Mouse (Mus musculus): ENCODE data around the gene Mettl8. TPM values are rescaled to one million over a fixed set of nuclear protein-coding genes. Genes with fewer than 3 reads are reported as not detected.

The Mettl8 gene
- not detected in 2 replicates for polyA plus RNA-seq (2012; ENCODE audit: insufficient read depth, insufficient read length, low replicate concordance, missing spikeins)

GRCm38 (mm10) chr2:71055300-71056114 is at the start of gene Mettl8, which contains the start of gene Dcaf17:
TSS of gene Mettl8 (minus strand) at chr2:71055583.
TSS of gene Dcaf17 (plus strand) at chr2:71055328.
- peak within 1 kb of the TSS; percentile 96 for H3K4me3 ChIP-seq (ENCODE audit: insufficient read depth, low read depth, low read length)
- H3K4me1 ChIP-seq (ENCODE audit: control insufficient read depth, insufficient read depth, low read length) = no peaks in the 10 kb centered on the region
- TF ChIP-seq POLR2A (IDR thresholded peaks at IDR 0.05; ENCODE audit: insufficient read depth, low read depth, low read length) (peak; percentile 83), CTCF (IDR thresholded peaks at IDR 0.05; ENCODE audit: insufficient read depth, low read depth, low read length) (no peak)
- under 1% methylated on average over 57 of the region's 57 CpGs for WGBS
- peak within 1 kb of the TSS; percentile 94 for H3K27ac ChIP-seq (ENCODE audit: insufficient read depth, low read depth, low read length)

GRCm38 (mm10) chr2:71104696-71105095 is 49.3 kb upstream of the Mettl8 start:
- TF ChIP-seq CTCF (IDR thresholded peaks at IDR 0.05; ENCODE audit: insufficient read depth, low read depth, low read length) (no peak), POLR2A (IDR thresholded peaks at IDR 0.05; ENCODE audit: insufficient read depth, low read depth, low read length) (no peak)
- Histone ChIP-seq H3K4me3 (ENCODE audit: insufficient read depth, low read depth, low read length) (no peak overlapping the region), H3K27ac (ENCODE audit: insufficient read depth, low read depth, low read length) (no peak overlapping the region), H3K4me1 (ENCODE audit: control insufficient read depth, insufficient read depth, low read length) (no peaks in the 10 kb centered on the region)
- 75% methylated on average over 3 of the region's 3 CpGs for WGBS

GRCm38 (mm10) chr2:71103292-71103680 is 47.9 kb upstream of the Mettl8 start:
- WGBS = 92% methylated on average over 4 of the region's 4 CpGs
- TF ChIP-seq CTCF (IDR thresholded peaks at IDR 0.05; ENCODE audit: insufficient read depth, low read depth, low read length) (no peak), POLR2A (IDR thresholded peaks at IDR 0.05; ENCODE audit: insufficient read depth, low read depth, low read length) (no peak)
- H3K4me1 ChIP-seq (ENCODE audit: control insufficient read depth, insufficient read depth, low read length) = no peaks in the 10 kb centered on the region
- H3K27ac ChIP-seq (ENCODE audit: insufficient read depth, low read depth, low read length) = no peak overlapping the region
- no peak overlapping the region for H3K4me3 ChIP-seq (ENCODE audit: insufficient read depth, low read depth, low read length)

- WGBS = 72% methylated on average over 10 of the region's 10 CpGs
- Histone ChIP-seq H3K4me1 (ENCODE audit: control insufficient read depth, insufficient read depth, low read length) (no peaks in the 10 kb centered on the region), H3K4me3 (ENCODE audit: insufficient read depth, low read depth, low read length) (no peak overlapping the region), H3K27ac (ENCODE audit: insufficient read depth, low read depth, low read length) (no peak overlapping the region)
- no peak for TF ChIP-seq POLR2A (IDR thresholded peaks at IDR 0.05; ENCODE audit: insufficient read depth, low read depth, low read length)
- TF ChIP-seq CTCF (IDR thresholded peaks at IDR 0.05; ENCODE audit: insufficient read depth, low read depth, low read length) = no peak
Observed at GRCm38 (mm10) chr2:71102621-71103291, 47.4 kb upstream of the Mettl8 start.

- Histone ChIP-seq H3K27ac (ENCODE audit: insufficient read depth, low read depth, low read length) (no peak overlapping the region), H3K4me3 (ENCODE audit: insufficient read depth, low read depth, low read length) (no peak overlapping the region), H3K4me1 (ENCODE audit: control insufficient read depth, insufficient read depth, low read length) (no peaks in the 10 kb centered on the region)
- WGBS = 88% methylated on average over 7 of the region's 7 CpGs
- no peak for TF ChIP-seq POLR2A (IDR thresholded peaks at IDR 0.05; ENCODE audit: insufficient read depth, low read depth, low read length)
- TF ChIP-seq CTCF (IDR thresholded peaks at IDR 0.05; ENCODE audit: insufficient read depth, low read depth, low read length) = no peak
Observed at GRCm38 (mm10) chr2:71096170-71096569, 40.8 kb upstream of the Mettl8 start.

- Histone ChIP-seq H3K27ac (ENCODE audit: insufficient read depth, low read depth, low read length) (no peak overlapping the region), H3K4me1 (ENCODE audit: control insufficient read depth, insufficient read depth, low read length) (no peaks in the 10 kb centered on the region), H3K4me3 (ENCODE audit: insufficient read depth, low read depth, low read length) (no peak overlapping the region)
- 87% methylated on average over 4 of the region's 4 CpGs for WGBS
- TF ChIP-seq POLR2A (IDR thresholded peaks at IDR 0.05; ENCODE audit: insufficient read depth, low read depth, low read length) (no peak), CTCF (IDR thresholded peaks at IDR 0.05; ENCODE audit: insufficient read depth, low read depth, low read length) (no peak)
Observed at GRCm38 (mm10) chr2:71090660-71091445, 35.5 kb upstream of the Mettl8 start.

GRCm38 (mm10) chr2:71089766-71090165 is 34.4 kb upstream of the Mettl8 start:
- H3K27ac ChIP-seq (ENCODE audit: insufficient read depth, low read depth, low read length) = no peak overlapping the region
- H3K4me1 ChIP-seq (ENCODE audit: control insufficient read depth, insufficient read depth, low read length) = no peaks in the 10 kb centered on the region
- TF ChIP-seq POLR2A (IDR thresholded peaks at IDR 0.05; ENCODE audit: insufficient read depth, low read depth, low read length) (no peak), CTCF (IDR thresholded peaks at IDR 0.05; ENCODE audit: insufficient read depth, low read depth, low read length) (no peak)
- H3K4me3 ChIP-seq (ENCODE audit: insufficient read depth, low read depth, low read length) = no peak overlapping the region
- WGBS = 76% methylated on average over 3 of the region's 3 CpGs

- H3K27ac ChIP-seq (ENCODE audit: insufficient read depth, low read depth, low read length) = no peak overlapping the region
- TF ChIP-seq POLR2A (IDR thresholded peaks at IDR 0.05; ENCODE audit: insufficient read depth, low read depth, low read length) (no peak), CTCF (IDR thresholded peaks at IDR 0.05; ENCODE audit: insufficient read depth, low read depth, low read length) (no peak)
- no peak overlapping the region for H3K4me3 ChIP-seq (ENCODE audit: insufficient read depth, low read depth, low read length)
- H3K4me1 ChIP-seq (ENCODE audit: control insufficient read depth, insufficient read depth, low read length) = no peaks in the 10 kb centered on the region
- WGBS = 97% methylated on average over 6 of the region's 6 CpGs
Observed at GRCm38 (mm10) chr2:71083454-71084193, 28.2 kb upstream of the Mettl8 start.

Data from olfactory bulb, adult 2 months (tissue).